Mouse (Mus musculus): ENCODE results near the gene Clta.

The Clta gene

GRCm38 (mm10) chr4:43979746-43980145, 24.5 kb upstream of the Clta start:
- in situ Hi-C loops (cut with MboI; ENCODE audit: low sequenced_read_pairs) = loop anchor here (25.0 kb wide), 1 partner anchor 242 kb away; the partner anchor contains the start of genes Hrct1 and Spaar

DNA sequence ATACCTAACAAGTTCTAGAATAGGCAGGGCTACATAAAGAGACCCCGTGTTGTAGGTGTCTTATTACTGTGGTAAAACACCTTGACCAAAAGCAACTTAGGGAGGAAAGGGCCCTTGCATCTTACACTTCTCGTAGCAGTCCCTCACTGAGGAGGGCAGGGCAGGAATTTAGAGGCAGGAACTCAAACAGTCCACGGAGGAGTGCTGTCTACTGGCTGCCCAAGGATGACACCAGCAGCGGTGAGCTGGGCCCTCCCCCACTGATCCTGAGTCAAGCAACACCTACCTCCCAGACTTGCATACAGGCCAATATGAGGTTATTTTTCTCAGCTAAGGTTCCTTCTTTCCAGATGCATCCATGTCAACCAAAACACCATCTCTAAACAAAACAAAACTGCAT, 24.0 kb upstream of the Clta start:
- in situ Hi-C loops (cut with MboI; ENCODE audit: low sequenced_read_pairs) = loop anchor here (25.0 kb wide), 1 partner anchor 243 kb away; the partner anchor contains the start of genes Hrct1 and Spaar

DNA sequence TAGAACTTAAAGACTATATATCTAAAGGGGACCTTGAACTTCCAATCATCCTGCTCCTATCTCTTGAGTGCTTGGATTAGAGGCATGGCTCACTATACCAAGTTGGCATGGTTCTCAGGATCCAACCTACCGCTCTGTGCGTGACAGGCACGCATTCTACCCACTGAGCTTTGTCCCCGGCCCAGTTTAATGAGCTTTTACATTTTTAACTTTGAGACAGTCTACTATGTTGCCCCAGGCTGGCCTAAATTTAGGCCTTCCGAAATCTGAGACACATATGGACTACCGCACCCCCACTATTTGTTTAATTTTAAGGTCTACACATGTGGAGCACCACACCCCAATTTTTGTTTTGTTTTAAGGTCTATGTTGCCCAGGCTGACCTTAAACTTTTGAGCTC, 23.4 kb upstream of the Clta start:
- in situ Hi-C loops (cut with MboI; ENCODE audit: low sequenced_read_pairs) = loop anchor here (25.0 kb wide), 1 partner anchor 244 kb away; the partner anchor contains the start of genes Hrct1 and Spaar

DNA sequence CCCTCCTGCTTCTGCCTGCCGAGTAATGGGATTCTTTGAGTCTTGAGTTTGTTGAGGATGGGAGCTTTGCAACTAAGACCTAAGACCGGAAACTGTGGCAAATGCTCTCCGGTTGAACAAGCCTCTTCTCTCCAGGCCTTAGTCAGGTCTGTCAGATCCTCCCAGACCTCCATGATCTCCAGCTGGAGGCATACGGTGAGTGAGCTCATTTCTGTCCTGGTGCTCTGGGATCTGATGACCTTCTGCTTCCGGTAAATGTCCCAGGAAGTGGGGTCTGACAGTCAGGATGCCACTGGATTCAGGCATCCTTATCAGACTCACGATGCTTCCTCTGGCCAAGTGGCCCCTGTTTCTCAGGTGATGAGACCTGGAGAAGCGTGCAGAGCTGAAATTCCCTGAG, 23.0 kb upstream of the Clta start:
- in situ Hi-C loops (cut with MboI; ENCODE audit: low sequenced_read_pairs) = loop anchor here (25.0 kb wide), 1 partner anchor 244 kb away; the partner anchor contains the start of genes Hrct1 and Spaar

DNA sequence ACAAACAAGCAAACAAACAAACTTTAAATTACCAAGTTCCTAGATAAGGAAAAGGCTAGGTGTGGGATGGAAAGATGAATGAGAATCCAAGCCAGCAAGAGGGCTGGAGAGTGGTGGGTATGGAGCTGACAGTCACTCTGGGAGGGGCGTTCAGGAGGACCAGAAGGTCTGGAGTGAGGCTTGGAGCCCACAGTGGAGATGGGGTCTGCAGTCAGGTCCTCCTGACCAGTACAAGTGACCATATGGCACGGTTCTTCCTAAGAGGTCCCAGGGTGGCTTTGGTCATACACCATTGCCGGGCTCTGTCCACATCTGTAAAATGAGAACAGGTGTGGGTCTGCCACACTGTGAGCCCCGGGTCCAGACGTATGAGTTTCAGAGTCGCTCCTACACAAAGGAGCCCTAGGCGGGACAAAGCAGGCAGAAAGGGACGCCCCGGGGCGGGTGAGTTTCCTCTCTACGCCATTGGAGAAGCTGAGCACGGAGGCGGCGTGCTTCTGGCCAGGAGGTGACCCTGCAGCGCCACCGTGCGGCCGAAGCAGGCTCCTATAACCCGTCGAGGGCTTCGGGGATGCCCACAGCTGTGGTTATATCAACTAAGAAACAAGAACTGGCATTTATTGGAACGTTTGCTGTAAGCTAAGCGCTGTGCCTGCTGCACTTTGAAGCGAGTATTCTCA, 22.1 kb upstream of the Clta start:
- in situ Hi-C loops (cut with MboI; ENCODE audit: low sequenced_read_pairs) = loop anchor here (25.0 kb wide), 1 partner anchor 245 kb away; the partner anchor contains the start of genes Hrct1 and Spaar

DNA sequence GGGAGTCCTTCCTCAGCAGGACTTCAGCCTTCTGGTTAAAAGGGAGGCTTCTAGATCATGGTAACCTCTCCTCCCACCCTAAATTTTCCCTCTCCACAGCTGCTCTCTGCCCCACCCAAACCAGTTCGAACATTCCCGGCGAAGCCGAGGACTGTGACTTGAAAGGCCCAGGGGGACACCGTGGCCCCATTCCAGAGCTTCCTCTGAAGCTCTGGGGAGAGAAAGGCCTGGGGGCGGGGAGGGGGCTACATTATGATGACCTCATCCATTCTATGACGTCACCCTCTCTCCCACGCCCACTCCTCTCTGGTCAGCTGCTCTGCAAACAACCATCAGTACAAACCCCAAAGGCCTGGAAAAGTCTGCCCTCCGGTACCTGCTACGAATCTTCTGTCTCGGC, 21.1 kb upstream of the Clta start, which contains the start of gene Ccin:
TSS of gene Ccin (plus strand) at position 303 of the 400 bp plus-strand sequence.
- in situ Hi-C loops (cut with MboI; ENCODE audit: low sequenced_read_pairs) = loop anchor here (25.0 kb wide), 1 partner anchor 246 kb away; the partner anchor contains the start of genes Hrct1 and Spaar

GRCm38 (mm10) chr4:43983756-43984155, 20.5 kb upstream of the Clta start:
- in situ Hi-C loops (cut with MboI; ENCODE audit: low sequenced_read_pairs) = loop anchor here (25.0 kb wide), 1 partner anchor 246 kb away; the partner anchor contains the start of genes Hrct1 and Spaar

- in situ Hi-C loops (cut with MboI; ENCODE audit: low sequenced_read_pairs) = loop anchor here (25.0 kb wide), 1 partner anchor 247 kb away; the partner anchor contains the start of genes Hrct1 and Spaar
Measured at GRCm38 (mm10) chr4:43984326-43984725, 19.9 kb upstream of the Clta start.

DNA sequence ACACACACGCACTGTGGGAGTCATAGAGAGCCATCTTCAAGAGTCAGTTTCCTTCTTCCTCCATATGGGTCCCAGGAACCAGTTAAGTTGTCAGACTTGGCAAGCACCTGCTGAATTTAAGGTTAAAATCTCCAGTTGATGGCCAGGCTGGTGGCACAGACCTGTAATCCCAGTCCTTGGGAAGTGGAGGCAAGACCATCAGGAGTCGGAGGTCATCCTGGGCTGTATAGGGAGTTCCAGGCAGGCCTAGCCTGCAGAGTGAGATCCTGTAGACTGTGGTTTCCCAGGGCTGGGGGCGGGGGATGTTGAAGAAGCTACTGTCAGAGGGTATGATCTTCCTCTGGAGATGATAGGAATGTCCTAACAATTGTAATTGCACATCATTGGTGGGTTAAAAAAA, 15.3 kb upstream of the Clta start:
- in situ Hi-C loops (cut with MboI; ENCODE audit: low sequenced_read_pairs) = loop anchor here (5.0 to 25.0 kb wide), 2 partner anchors 67 to 252 kb away; partner anchors contain the start of genes Hrct1 and Spaar

- in situ Hi-C loops (cut with MboI; ENCODE audit: low sequenced_read_pairs) = loop anchor here (25.0 kb wide), 1 partner anchor 256 kb away; the partner anchor contains the start of genes Hrct1 and Spaar
Measured at GRCm38 (mm10) chr4:43993072-43993471, 11.2 kb upstream of the Clta start.

DNA sequence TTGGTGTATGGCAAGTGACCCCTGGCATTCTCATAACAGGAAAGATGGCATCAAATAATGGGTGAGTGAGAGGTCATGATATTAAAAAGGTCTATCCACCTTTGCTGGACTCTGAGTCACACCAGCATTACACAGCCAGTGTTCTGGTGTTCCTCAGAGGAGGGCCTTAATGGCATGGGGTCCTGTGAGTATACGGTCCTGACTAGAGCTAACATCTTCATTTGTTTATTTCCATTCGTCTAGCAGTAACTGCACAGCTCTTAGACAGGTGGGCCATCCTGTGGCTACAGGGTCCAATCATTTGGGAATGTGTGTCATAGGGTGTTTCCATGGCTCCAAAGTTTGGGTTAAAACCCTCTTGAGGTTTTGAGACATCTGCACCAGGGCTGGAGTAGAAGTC, 9.9 kb upstream of the Clta start:
- in situ Hi-C loops (cut with MboI; ENCODE audit: low sequenced_read_pairs) = loop anchor here (25.0 kb wide), 1 partner anchor 257 kb away; the partner anchor contains the start of genes Hrct1 and Spaar

DNA sequence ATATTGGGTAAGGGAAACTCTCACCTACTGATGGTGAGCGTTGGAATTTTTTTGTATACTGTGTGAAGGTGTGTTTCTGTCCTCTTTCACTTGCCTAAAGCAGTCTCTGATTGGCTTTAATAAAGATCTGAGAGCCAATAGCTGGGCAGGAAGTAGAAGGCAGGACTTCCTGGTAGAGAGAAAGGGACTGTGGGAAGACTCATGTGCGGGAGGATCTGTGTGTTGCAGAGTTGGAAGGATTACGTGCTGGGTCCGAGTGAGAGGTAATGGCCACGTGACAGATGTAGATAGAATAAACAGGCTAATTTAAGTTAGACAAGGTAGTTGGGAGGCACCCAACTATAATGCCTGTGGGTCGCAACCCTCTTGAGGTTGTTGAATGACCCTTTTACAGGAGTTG, 630 bp upstream of the Clta start:
- in situ Hi-C loops (cut with MboI; ENCODE audit: low sequenced_read_pairs) = no loop called here

GRCm38 (mm10) chr4:44004623-44005409, 564 bp downstream of the Clta start:
- in situ Hi-C loops (cut with MboI; ENCODE audit: low sequenced_read_pairs) = no loop called here

- in situ Hi-C loops (cut with MboI; ENCODE audit: low sequenced_read_pairs) = no loop called here
Measured at GRCm38 (mm10) chr4:44010176-44010575, 5.9 kb downstream of the Clta start.

GRCm38 (mm10) chr4:44010893-44011292, 6.6 kb downstream of the Clta start:
- in situ Hi-C loops (cut with MboI; ENCODE audit: low sequenced_read_pairs) = no loop called here

- in situ Hi-C loops (cut with MboI; ENCODE audit: low sequenced_read_pairs) = no loop called here
Measured at GRCm38 (mm10) chr4:44011799-44012198, 7.5 kb downstream of the Clta start.

DNA sequence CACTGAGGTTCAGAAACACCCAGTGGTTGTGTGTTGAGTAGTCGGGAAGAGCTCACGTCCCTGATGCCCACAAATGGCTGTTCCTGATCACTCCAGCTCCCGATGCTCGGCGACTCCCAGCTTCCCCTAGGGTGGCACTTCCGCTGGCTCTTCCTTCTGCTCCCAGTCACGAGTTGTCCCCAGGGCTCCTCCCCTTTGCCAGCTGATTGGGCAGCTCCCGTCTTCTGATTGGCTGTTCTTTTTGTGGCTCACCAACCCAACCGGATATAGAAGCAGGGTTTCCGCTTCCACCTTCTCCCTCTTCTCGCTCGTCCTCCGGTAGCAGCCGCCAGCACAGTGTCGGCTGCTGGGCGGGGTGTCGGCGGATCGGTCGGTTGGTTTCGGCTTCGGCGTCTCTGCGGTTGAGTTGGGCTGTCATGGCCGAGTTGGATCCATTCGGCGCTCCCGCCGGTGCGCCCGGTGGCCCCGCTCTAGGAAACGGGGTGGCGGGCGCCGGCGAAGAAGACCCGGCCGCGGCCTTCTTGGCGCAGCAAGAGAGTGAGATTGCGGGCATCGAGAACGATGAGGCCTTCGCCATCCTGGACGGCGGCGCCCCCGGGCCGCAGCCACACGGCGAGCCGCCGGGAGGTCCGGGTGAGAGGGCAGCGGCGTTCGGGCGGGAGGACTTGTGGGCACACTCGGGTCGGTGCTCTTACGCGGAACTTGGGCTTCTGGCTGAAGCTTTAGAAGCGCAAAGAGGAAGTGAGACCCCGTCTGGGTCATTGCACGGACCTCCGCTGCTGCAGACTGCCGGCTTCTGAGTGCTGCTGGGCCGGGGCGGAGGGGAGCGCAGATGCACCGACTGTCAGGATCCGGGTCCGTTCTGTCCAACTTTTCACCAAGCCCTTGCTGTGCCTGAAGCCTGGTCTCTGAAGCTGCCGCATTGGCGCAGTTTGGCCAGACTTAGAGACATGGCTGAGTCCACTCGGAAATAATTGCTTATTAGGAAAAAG, 8.4 kb downstream of the Clta start:
- in situ Hi-C loops (cut with MboI; ENCODE audit: low sequenced_read_pairs) = no loop called here

DNA sequence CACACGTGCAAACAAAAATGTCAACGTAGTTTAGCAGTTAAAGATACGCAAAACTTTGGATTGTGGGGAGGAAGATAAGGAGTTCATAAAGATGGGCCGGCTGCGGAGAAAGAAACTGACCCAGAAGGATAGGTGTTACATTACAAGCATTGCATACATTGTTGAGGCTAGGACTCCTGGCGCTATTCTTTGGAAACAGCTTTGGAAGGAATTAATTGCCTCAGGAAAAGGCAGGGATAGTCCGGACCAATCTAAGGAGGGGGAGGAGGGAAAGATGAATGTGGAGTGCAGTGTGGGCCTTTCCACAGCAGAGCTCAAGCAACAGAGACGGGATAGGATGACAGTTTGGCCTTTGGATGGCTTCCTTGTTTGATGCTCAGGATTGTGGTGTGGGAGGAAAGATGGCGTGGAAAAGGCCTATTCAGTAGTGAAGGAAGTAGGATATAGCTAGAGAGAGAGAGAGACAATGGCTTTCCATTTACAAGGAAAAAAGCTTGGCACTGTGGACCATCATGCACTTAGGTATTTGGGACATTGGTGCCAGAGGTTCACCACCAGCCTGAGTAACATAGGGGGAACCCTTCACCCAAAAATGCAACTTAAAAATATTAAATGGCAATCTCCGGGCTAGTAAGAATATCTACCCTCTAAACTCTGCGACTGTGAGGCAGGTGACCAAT, 9.3 kb downstream of the Clta start:
- in situ Hi-C loops (cut with MboI; ENCODE audit: low sequenced_read_pairs) = no loop called here

GRCm38 (mm10) chr4:44016071-44016470, 11.8 kb downstream of the Clta start:
- in situ Hi-C loops (cut with MboI; ENCODE audit: low sequenced_read_pairs) = no loop called here

Data from CH12F3 (cell line).